Mouse (Mus musculus) C2C12 (cell line): ENCODE results near the gene Gm28308. TPM values are rescaled to one million over a fixed set of nuclear protein-coding genes. Genes with fewer than 3 reads are reported as not detected.

Source experiments
- H3K27me3 ChIP-seq: one replicate; pipeline ENCODE4 v1.6.1; 2011; ENCODE audit not compliant: control insufficient read depth, insufficient read depth, insufficient read length
- H3K36me3 ChIP-seq: one replicate; pipeline ENCODE4 v1.6.1; 2011; ENCODE audit not compliant: control insufficient read depth, insufficient read depth
- H3K4me3 ChIP-seq: one replicate; pipeline ENCODE4 v1.5.1; 2011; ENCODE audit warnings: mild to moderate bottlenecking, control low read depth; ENCODE audit not compliant: poor library complexity, insufficient read depth, severe bottlenecking
- H3K79me2 ChIP-seq: one replicate; pipeline ENCODE4 v1.6.1; 2011; ENCODE audit not compliant: control insufficient read depth, insufficient read depth
- H3K79me3 ChIP-seq: one replicate; pipeline ENCODE4 v1.6.1; 2011; ENCODE audit warnings: low read depth, control low read depth
- H3ac ChIP-seq: one replicate; pipeline ENCODE3; 2011; ENCODE audit warnings: low read depth; ENCODE audit not compliant: control insufficient read depth, insufficient read length
- CEBPB ChIP-seq: IDR thresholded peaks from one replicate; pipeline ENCODE4 v1.6.1; 2011; ENCODE audit warnings: low read depth, mild to moderate bottlenecking, control low read depth, moderate library complexity
- CTCF ChIP-seq: IDR thresholded peaks from one replicate; pipeline ENCODE4 v1.5.1; 2011; ENCODE audit not compliant: control insufficient read depth, insufficient read depth, insufficient read length
- FOSL1 ChIP-seq: IDR thresholded peaks from one replicate; pipeline ENCODE4 v1.8.0; 2011; ENCODE audit warnings: mild to moderate bottlenecking, low read length; ENCODE audit not compliant: poor library complexity, insufficient read depth, severe bottlenecking
- MAX ChIP-seq: IDR thresholded peaks from one replicate; pipeline ENCODE4 v1.6.1; 2011; ENCODE audit warnings: mild to moderate bottlenecking, control low read depth
- MYOD1 ChIP-seq: IDR thresholded peaks from one replicate; pipeline ENCODE4 v1.6.1; 2011; ENCODE audit warnings: low read depth; ENCODE audit not compliant: control insufficient read depth, insufficient read length
- MYOG ChIP-seq: IDR thresholded peaks from one replicate; pipeline ENCODE4 v1.6.1; 2011; ENCODE audit not compliant: control insufficient read depth, insufficient read length; ENCODE audit errors: extremely low read depth
- USF1 ChIP-seq: IDR thresholded peaks from one replicate; pipeline ENCODE4 v1.6.1; 2011; ENCODE audit warnings: low read depth, mild to moderate bottlenecking, control low read depth, moderate library complexity
- polyA plus RNA-seq: library from polyadenylated mRNA; unstranded; fragments of >200 nt; fragmentation: generic; extraction: Trizol; gene quantifications from one replicate; pipeline ENCODE4 v1.2.1, GENCODE M21; 2012; ENCODE audit warnings: missing spikeins

Gm28308 gene
- polyA plus RNA-seq, 1 experiment: 0.75 TPM

DNA sequence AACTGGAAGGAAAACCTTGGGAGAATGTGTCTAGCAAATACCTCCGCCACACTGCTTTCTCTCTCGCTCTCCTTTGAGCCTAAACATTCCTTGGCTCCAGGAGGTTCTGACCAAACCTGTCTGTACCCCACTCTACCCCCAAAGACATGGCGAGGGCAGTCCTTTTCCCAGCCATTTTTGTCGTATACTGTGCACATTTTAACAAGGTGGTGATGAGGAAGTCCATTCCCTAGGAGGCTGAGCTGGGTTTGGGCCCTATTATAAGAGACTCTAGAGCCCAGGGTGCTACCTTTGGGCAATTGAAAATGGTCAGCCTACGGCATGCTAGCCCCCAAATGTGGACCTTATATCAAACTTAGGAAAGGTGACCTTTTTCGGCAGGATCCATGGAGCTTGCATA, 22.7 kb upstream of the Gm28308 start:
- H3K27me3 ChIP-seq: no peaks in the 10 kb centered on the region
- no peak overlapping the region for H3ac ChIP-seq
- TF ChIP-seq USF1 (no peak), MAX (no peak), MYOG (no peak), FOSL1 (no peak), CTCF (no peak), CEBPB (no peak), MYOD1 (no peak)
- peaks cover 100% of the 10 kb centered on the region for H3K79me2 ChIP-seq
- no peak overlapping the region for H3K4me3 ChIP-seq
- H3K79me3 ChIP-seq: peaks cover 92% of the 10 kb centered on the region
- H3K36me3 ChIP-seq: no peaks in the 10 kb centered on the region

DNA sequence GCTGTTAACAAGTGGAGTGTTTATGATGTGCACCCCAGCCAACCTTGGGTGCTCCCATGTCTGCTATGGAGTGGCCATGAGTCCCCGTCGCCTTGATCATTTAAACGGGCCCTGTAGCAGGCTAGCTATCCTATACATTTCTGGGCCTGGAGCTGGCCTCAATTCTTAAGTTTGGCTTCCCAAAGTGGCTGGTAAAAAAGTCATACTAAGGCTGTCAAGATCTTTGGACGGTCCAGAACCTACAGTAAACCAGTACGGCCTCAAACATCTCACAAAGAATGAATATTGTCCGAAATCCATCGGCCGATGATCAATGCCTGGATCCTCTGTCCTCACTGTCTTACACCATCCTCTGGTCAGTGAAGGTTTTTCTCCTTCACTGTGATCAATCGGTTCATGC, 22.1 kb upstream of the Gm28308 start:
- Histone ChIP-seq H3K79me3 (peaks cover 96% of the 10 kb centered on the region), H3K27me3 (no peaks in the 10 kb centered on the region), H3K79me2 (peaks cover 100% of the 10 kb centered on the region), H3ac (no peak overlapping the region), H3K36me3 (no peaks in the 10 kb centered on the region), H3K4me3 (no peak overlapping the region)
- TF ChIP-seq CEBPB (no peak), MAX (no peak), MYOD1 (no peak), FOSL1 (no peak), MYOG (no peak), CTCF (no peak), USF1 (no peak)

DNA sequence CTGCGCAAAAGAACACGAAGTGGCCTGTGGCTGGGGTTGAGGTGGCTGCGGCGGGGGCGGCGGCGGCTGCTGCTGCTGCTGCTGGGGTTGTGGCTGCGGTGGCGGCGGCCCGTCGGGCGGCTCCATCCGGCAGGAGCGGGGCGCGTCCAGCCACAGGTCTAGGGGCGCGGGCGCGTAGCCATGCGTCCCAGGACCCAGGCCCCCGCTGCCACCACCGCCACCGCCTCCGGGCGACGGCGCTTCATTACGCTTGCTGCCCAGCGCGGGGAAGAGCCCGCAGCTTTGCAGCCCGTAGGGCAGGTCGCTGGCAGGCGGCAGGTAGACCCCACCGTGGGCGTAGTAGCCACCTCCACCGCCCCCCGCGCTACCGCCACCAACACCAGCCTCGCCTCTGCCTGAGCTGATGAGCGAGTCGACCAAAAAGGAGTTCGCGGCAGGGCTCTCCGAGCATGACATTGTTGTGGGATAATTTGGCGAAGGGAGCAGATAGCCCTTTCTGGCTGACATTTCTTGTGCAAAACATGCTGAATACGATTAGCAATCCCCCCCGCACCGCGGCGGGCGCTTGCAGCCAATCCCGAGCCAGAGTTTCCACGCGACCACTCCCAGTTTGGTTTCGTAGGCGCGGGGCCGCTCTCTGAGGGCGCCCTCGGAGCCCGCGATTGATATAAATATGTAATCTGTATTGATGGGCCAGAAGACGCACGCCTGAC, 21.4 kb upstream of the Gm28308 start:
- peak overlapping the region; percentile 45 for H3K4me3 ChIP-seq
- TF ChIP-seq MAX: no peak
- H3K27me3 ChIP-seq: no peaks in the 10 kb centered on the region
- peaks cover 96% of the 10 kb centered on the region for H3K79me3 ChIP-seq
- no peaks in the 10 kb centered on the region for H3K36me3 ChIP-seq
- peaks cover 100% of the 10 kb centered on the region for H3K79me2 ChIP-seq
- peak overlapping the region; percentile 92 for H3ac ChIP-seq

DNA sequence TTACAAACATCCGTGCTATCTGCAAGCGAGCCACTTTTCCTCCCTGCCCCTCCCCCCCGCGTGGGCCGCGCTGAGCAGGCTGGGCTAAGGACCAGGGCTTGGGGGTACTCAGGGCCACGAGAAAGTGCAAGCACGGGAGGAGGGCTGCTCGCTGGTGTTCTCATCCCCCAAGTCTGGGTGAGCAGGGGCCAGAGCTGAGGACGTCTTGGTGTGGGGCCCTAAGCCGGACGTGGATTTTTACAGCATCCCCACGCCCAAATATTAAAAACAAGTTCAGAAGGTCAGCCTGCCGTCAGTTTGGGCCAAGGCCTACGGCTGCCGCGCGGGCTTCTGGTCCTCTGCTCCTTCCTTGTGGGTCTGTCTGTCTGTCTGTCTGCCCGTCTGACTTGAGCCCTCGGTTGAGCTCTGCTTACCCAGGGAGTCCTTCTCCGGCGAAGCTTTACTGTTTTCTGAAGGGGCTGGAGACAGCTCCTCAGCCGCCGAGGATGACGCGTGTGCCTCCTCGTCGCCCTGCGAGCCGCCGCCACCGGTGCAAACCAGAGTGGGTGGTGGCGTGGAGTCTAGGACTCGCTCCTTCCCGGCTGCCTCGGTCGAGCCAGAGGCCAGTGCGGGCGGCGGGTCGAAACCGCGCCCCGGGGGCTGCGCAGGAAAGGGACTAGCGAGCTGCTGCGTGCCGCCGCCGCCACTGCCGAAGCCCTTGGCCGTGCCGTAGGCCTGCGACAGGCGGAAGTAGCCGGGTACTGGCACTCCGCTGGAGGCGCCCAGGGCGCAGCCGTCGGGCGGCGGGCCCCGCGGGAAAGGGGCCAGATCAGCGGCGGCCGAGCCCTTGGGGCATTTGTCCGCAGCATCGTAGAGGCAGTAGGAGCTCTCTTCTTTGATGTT, 20.6 kb upstream of the Gm28308 start:
- Histone ChIP-seq H3K79me2 (peaks cover 100% of the 10 kb centered on the region), H3K36me3 (no peaks in the 10 kb centered on the region), H3ac (peak overlapping the region; percentile 92), H3K27me3 (no peaks in the 10 kb centered on the region), H3K79me3 (peaks cover 95% of the 10 kb centered on the region), H3K4me3 (peak overlapping the region; percentile 45)
- TF ChIP-seq USF1: no peak
- TF ChIP-seq MYOG: no peak
- no peak for TF ChIP-seq MAX
- TF ChIP-seq CEBPB: no peak
- TF ChIP-seq FOSL1: no peak
- no peak for TF ChIP-seq MYOD1
- TF ChIP-seq CTCF: no peak

DNA sequence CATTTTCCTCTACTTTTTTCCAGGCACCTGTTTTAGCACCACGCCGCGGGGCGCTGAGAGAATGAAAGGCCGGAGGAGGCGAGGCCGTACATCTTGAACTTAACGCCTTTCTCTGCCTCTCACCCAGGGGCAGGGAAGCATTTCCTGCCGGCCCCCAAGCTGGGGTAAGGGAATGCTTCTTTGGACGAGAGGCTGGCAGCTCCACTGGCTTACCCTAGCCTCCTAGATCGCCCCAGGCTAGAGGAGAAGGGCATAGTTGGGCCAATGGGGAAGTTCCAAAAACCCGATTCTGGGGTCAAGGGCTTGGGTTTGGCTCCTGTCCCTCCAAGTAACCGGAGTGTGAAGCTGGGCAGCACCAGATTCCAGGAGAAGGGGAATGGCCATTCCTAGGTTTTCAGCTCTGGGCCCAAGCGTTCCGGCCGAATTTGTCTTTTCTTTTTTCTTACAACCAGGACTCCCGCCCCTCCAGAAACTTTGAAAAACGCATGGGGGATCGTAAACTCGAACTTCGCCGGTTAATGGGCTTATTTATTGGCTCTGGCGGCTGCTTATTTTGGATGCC, 19.9 kb upstream of the Gm28308 start:
- Histone ChIP-seq H3K4me3 (peak overlapping the region; percentile 45), H3K79me3 (peaks cover 94% of the 10 kb centered on the region), H3K27me3 (no peaks in the 10 kb centered on the region), H3K79me2 (peaks cover 100% of the 10 kb centered on the region), H3K36me3 (no peaks in the 10 kb centered on the region), H3ac (peak overlapping the region; percentile 92)
- TF ChIP-seq MYOD1 (no peak), CTCF (no peak), FOSL1 (no peak), CEBPB (no peak), MAX (no peak), USF1 (no peak), MYOG (no peak)

DNA sequence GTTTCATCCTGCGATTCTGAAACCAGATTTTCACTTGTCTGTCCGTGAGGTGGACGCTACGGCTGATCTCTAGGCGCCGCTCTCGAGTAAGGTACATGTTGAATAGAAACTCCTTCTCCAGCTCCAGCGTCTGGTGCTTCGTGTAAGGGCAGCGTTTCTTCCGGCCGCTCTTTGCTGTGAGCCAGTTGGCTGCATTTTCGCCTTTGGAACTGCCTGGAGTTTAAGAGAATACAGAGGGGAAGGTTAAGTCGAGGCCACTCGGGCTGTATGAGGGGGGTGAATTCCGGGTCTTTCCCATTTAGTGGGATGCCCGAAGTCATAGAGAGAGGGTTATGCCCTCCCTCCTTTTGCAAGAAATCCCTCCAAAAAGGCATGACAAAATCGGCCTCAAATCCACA, 19.4 kb upstream of the Gm28308 start:
- Histone ChIP-seq H3K79me2 (peaks cover 100% of the 10 kb centered on the region), H3K79me3 (peaks cover 93% of the 10 kb centered on the region), H3K4me3 (peak overlapping the region; percentile 45), H3K36me3 (no peaks in the 10 kb centered on the region), H3K27me3 (no peaks in the 10 kb centered on the region), H3ac (peak overlapping the region; percentile 60)
- no peak for TF ChIP-seq USF1
- TF ChIP-seq CEBPB: no peak
- TF ChIP-seq MAX: no peak
- no peak for TF ChIP-seq MYOD1
- no peak for TF ChIP-seq MYOG
- no peak for TF ChIP-seq CTCF
- no peak for TF ChIP-seq FOSL1
